In the genomic region with DNA sequence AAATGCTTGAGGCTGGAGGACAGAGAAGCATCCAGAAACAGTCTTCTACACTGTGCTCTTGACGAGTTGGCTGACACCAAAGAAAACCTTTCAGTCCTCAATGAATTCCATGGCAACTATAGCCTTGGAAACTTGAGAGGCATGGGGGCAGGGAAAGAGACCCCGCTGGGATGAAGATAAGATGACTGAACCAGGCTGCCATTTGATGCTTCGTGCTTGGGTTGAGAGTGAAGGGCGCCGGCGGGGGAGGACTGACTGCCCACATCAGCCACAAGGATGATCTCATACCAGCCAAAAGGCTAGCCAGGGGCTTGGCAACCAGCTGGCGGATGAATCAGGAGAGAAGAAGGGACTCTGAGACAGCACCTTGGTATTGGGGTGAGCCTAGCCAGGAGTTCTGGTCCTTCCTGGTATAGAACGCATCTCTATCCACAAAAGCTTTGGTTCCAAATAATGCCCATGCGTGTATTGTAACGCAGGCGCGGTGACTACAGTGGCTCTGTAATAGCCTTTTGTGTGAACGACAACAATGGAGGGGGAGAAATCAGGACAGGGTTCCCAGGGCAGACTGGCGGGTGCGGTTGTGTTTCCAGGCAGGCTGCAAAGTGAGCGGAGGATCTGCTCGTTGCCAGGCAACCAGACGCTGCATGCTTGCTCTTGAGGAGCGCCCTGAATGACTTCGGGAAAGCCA, we compare ENCODE assay signal across 8 mouse cellular contexts. TPM values are rescaled to one million over a fixed set of nuclear protein-coding genes. Genes with fewer than 3 reads are reported as not detected.
DNase-seq lines count a peak whose midpoint lies in the region; ATAC-seq lines count a peak whose summit lies in the region.

No protein-coding gene starts in this region.

- H3K27me3 ChIP-seq in hindbrain, embryonic 10.5 days (ENCODE audit: insufficient read depth, poor library complexity, severe bottlenecking) = no peaks in the 10 kb centered on the region
- H3K27me3 ChIP-seq in lung, embryonic 16.5 days (ENCODE audit: control insufficient read depth, insufficient read depth, low read depth, low read length) = no peaks in the 10 kb centered on the region

- no peaks in the 10 kb centered on the region for H3K9me3 ChIP-seq in hindbrain, embryonic 10.5 days
- H3K9me3 ChIP-seq in lung, embryonic 16.5 days (ENCODE audit: control insufficient read depth, low read length) = no peaks in the 10 kb centered on the region

- H3K9ac ChIP-seq in lung, embryonic 16.5 days (ENCODE audit: low read length) = 0 out of 2 replicates have a peak overlapping the region, but pooled peaks have one; percentile 12

- under 1% methylated on average over 20 of the region's 20 CpGs for WGBS in hindbrain, embryonic 10.5 days
- 2% methylated on average over 20 of the region's 20 CpGs for WGBS in lung, embryonic 16.5 days

- peak overlapping the region; percentile 49 for H3K4me2 ChIP-seq in lung, embryonic 16.5 days (ENCODE audit: low read depth, low read length)

- peak; percentile 90 for ATAC-seq in lung, embryonic 16.5 days (ENCODE audit: low read depth)
- ATAC-seq in activated CD4-positive, CD25-positive, alpha-beta regulatory T cell, adult 4 months = no peak

- peak overlapping the region; percentile 90 for H3K27ac ChIP-seq in hindbrain, embryonic 10.5 days
- no peak overlapping the region for H3K27ac ChIP-seq in lung, embryonic 16.5 days (ENCODE audit: low read length)

- peaks cover 36% of the 10 kb centered on the region for H3K4me1 ChIP-seq in hindbrain, embryonic 10.5 days (replicated peaks)
- H3K4me1 ChIP-seq in lung, embryonic 16.5 days (replicated peaks; ENCODE audit: control insufficient read depth, insufficient read depth, low read length) = peaks cover 5% of the 10 kb centered on the region; the same call in 1 of the 2 replicates

- peak overlapping the region; percentile 43 for H3K4me3 ChIP-seq in hindbrain, embryonic 10.5 days
- H3K4me3 ChIP-seq in lung, embryonic 16.5 days (ENCODE audit: low read length) = peak overlapping the region; percentile 26

- H3K36me3 ChIP-seq in hindbrain, embryonic 10.5 days = no peaks in the 10 kb centered on the region
- no peaks in the 10 kb centered on the region for H3K36me3 ChIP-seq in lung, embryonic 16.5 days (ENCODE audit: control insufficient read depth, insufficient read depth, low read length)

- peak; percentile 65 for DNase-seq in NIH3T3 (ENCODE audit: low read depth)
- DNase-seq in cerebellum, postnatal 10 days = peak; percentile 75 to 81
- DNase-seq in frontal cortex, postnatal 10 days (ENCODE audit: low spot score in 2 of 2) = peak; percentile 72 to 79
- peak; percentile 94 for DNase-seq in hindbrain, embryonic 10.5 days (ENCODE audit: low spot score)
- DNase-seq in layer of hippocampus, postnatal 14 days (ENCODE audit: low spot score in 2 of 2) = peak; percentile 71 to 76
- peak; percentile 19 for DNase-seq in retina, postnatal 7 days (ENCODE audit: low read depth, low spot score)

RNA-seq across cellular contexts. Expression of a gene that starts 55.0 kb away (rescaled TPM):
- 200 and 214 TPM in 2 replicates for polyA plus RNA-seq in hindbrain, embryonic 10.5 days (2016; fragmentation: Nextera tagmentation; extraction: Ambion mirVana)
- total RNA-seq in layer of hippocampus, postnatal 14 days (2021) = 10 to 100 TPM; 68.9 to 71.2 TPM
- polyA plus RNA-seq in lung, embryonic 16.5 days (2015; fragmentation: Nextera tagmentation; extraction: Ambion mirVana) = 157 and 167 TPM in 2 replicates
- polyA plus RNA-seq in activated CD4-positive, CD25-positive, alpha-beta regulatory T cell, adult 4 months (2017; shearing (Covaris generic)) = 100 to 1,000 TPM; 113 to 153 TPM

Comparison
In these comparisons a context has a peak if more than half of its experiments do, and no peak if none do; other contexts are left out.
1. DNase-seq: peak in every context shown above with its lines; median percentile 94 in hindbrain, embryonic 10.5 days; 78 in cerebellum, postnatal 10 days; 76 in frontal cortex, postnatal 10 days; 74 in layer of hippocampus, postnatal 14 days; 65 in NIH3T3; 19 in retina, postnatal 7 days.